Mouse (Mus musculus) mouse embryonic stem cell (cell line): Measurements from ENCODE around the gene Pfn1.

Source experiments
- in situ Hi-C, 2 experiments: fragments of 300-500 bp; cut with MboI; formaldehyde crosslinking; loops; 1 replicate in 1 of 2; 3 replicates in 1 of 2; pipeline ENCODE4 v1.14.3; 2019 to 2020; ENCODE audit warnings: low sequenced_read_pairs in 2 of 2, low pct_unique_long_range_greater_than_20kb in 1 of 2, mixed read lengths in 1 of 2; ENCODE audit not compliant: unreplicated experiment in 1 of 2

Gene Pfn1

GRCm38 (mm10) chr11:70615516-70616093, 38.8 kb downstream of the Pfn1 start, which contains the start of gene 4930544D05Rik:
4930544D05Rik (plus strand) TSS chr11:70615848.
- in situ Hi-C loops, result loop anchor here (5.0 to 25.0 kb wide), 4 partner anchors 88 to 203 kb away; partner anchors contain the start of genes Pelp1 (in 2 of the 2) and Psmb6 (in 2 of the 2)

GRCm38 (mm10) chr11:70615074-70615473, 39.4 kb downstream of the Pfn1 start:
- in situ Hi-C loops, result loop anchor here (5.0 to 25.0 kb wide), 4 partner anchors 88 to 203 kb away; partner anchors contain the start of genes Pelp1 (in 2 of the 2) and Psmb6 (in 2 of the 2)

- in situ Hi-C loops, result loop anchor here (10.0 to 25.0 kb wide), 3 partner anchors 88 to 200 kb away; partner anchors contain the start of genes Pelp1 (in 2 of the 2) and Psmb6 (in 1 of the 2)
Observed at GRCm38 (mm10) chr11:70612505-70612904, 41.9 kb downstream of the Pfn1 start.

GRCm38 (mm10) chr11:70610752-70611151, 43.7 kb downstream of the Pfn1 start:
- in situ Hi-C loops, result loop anchor here (10.0 to 25.0 kb wide), 3 partner anchors 86 to 198 kb away; partner anchors contain the start of genes Pelp1 (in 2 of the 2) and Psmb6 (in 1 of the 2)

- in situ Hi-C loops, result loop anchor here in 1 of 2 experiments (25.0 kb wide), 1 partner anchor 196 kb away; the partner anchor contains the start of gene Pelp1
Observed at GRCm38 (mm10) chr11:70608381-70609066, 45.9 kb downstream of the Pfn1 start.

GRCm38 (mm10) chr11:70607611-70608010, 46.8 kb downstream of the Pfn1 start:
- in situ Hi-C loops, result loop anchor here in 1 of 2 experiments (25.0 kb wide), 1 partner anchor 195 kb away; the partner anchor contains the start of gene Pelp1

- in situ Hi-C loops, result loop anchor here in 1 of 2 experiments (25.0 kb wide), 1 partner anchor 194 kb away; the partner anchor contains the start of gene Pelp1
Observed at GRCm38 (mm10) chr11:70606717-70607116, 47.7 kb downstream of the Pfn1 start.

GRCm38 (mm10) chr11:70605024-70605566, 49.3 kb downstream of the Pfn1 start:
- in situ Hi-C loops, result loop anchor here in 1 of 2 experiments (25.0 kb wide), 1 partner anchor 193 kb away; the partner anchor contains the start of gene Pelp1
